Mouse (Mus musculus) layer of hippocampus, postnatal 36 days (tissue): ENCODE results near the gene Trpm3. TPM values are rescaled to one million over a fixed set of nuclear protein-coding genes. Genes with fewer than 3 reads are reported as not detected.
A peak's percentile ranks its signal among the peaks of the same experiment; 100 is the strongest.

Experiments
- DNase-seq, 2 experiments: peaks; one replicate each; pipeline ENCODE4 v3.0.0; 2022
- total RNA-seq, 2 experiments: library from RNA; stranded (reverse); gene quantifications; 2 replicates each; pipeline ENCODE4 v1.2.3; 2021

The Trpm3 gene
- total RNA-seq, 2 experiments from 2014 or later: 56.8 to 71.5 TPM

DNA sequence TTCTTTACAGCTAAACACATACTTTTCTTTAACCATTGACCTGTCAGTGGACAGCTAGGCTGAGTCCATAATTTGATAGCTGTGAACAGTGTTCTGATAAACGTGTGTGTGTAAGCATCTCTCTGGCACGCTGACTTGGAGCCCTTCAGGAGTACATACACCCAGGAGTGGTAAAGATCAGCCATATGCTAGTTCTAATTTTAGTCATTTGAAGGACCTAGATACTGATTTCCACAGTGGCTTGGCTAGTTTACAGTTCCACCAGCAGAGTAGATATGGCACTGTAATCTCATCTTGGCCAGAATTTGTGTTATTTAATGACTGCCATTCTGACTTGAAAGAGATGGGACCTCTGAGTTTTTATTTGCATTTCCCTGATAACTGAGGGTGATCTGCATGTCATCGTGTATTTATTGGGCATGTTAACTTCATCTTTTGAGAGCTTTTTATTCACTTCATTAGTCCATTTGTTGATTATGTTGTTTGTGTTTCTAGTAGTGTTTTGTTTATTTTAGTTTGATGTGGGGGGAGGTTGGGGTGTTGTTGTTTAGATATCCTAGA lies 499.6 kb downstream of the Trpm3 start:
- no peak for DNase-seq

DNA sequence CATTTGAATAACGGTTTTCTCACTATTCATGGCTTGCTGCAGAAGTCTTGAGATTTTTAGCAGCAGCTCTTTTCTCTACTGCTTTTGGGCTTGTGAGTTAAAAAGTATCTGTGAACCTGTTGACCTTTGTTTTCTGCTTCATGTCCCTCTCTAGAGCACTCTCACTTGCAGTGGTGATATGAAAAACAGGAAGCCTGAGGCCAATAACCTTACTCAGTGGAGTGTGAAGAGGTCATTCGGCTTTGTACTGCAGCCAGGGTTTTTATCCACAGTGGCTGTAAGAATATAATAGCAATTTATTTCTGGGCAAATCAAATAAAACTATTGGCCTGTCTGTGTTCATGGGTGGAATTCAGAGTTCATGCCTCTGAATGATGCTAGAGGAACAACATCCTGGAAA lies 503.3 kb downstream of the Trpm3 start:
- no peak for DNase-seq

DNA sequence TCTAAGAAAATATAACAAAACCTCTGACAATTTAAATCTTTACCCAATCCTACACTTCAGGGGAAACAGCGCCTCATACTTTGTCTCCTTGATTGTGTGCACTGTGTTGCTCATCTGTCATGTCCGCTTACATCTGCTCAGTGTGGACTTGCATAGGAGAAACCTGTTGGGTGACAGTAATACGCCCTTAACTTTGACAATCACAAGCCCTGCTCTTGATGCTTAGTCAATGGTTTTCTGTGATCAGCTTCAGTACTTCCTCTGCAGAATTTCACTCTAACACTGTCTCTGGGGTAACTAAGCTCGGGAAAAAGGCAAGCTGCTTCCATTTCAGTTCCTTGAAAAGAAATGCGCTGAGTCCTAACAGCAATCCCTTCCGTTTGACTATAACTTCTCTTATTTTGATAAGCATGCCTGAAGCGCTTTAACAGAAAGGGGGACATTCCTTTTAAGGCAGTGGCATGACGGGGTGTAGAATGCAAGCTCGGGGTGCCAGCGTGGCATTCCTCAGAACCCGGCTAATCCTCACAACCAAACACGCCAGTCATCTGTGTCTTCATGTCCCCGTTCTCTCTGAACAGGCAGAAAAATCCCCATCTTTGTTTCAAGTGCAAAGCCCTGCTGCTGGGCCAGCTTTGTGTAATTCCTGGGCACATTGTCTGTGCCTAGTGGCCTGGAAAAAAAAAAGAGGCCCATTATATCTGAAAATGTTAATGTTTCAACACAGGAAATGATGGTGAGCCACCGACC lies 517.8 kb downstream of the Trpm3 start:
- DNase-seq: peak; percentile 15 to 16

DNA sequence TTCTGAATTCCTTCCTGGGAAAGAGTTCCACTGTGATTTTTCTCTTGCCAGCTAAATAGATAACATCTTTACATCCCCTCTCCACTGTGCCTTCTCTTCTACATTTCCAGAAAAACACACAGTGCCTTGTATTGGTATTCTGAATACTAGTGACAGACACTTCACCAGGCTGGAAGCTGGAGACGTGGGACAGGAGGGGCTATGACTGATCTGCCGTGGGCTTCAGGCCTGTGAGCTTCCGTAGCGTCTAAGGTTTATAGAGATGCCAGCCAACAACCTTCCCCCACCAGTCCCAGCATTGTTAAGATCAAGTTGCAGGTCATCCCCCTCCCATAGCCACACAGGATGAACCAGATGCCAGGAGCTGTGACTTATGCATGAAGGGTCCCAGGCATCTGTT lies 518.4 kb downstream of the Trpm3 start:
- DNase-seq: no peak

DNA sequence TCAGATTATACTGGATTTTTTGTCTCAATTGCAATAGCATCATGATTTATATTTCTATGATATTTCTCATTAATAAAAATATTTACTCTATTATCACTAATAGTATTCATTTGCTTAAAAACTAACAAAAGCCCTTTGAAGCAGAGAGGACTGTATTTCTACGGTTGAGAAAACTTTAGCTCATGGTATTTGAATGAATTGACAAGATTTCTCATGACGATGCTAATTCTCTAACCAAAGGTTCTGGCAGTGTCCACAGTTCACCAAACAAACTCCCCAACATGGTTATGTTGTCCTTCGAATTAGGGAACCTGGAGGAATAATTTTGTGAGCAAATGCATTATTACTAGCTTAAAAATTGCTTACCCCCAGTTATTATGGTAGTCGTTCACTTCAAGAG lies 526.6 kb downstream of the Trpm3 start:
- no peak for DNase-seq

DNA sequence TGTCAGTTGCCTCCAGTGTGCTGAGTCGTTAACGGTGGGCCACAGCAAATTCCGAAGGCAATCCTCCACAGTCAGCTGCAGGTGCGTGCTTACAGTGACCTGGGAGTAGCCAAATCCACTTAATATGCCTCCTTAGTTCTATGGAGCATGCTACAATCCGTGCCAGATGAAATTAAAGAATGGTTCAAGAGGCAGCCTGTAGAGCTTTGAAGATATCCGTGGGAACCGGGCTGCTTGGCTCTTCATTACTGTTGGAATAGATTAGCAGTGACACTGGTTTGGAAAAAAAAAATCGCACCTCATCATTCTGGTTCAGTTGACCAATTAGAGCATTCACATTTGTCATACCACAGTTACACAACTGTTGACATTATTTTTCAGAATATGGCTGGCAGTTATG lies 531.4 kb downstream of the Trpm3 start:
- no peak for DNase-seq

DNA sequence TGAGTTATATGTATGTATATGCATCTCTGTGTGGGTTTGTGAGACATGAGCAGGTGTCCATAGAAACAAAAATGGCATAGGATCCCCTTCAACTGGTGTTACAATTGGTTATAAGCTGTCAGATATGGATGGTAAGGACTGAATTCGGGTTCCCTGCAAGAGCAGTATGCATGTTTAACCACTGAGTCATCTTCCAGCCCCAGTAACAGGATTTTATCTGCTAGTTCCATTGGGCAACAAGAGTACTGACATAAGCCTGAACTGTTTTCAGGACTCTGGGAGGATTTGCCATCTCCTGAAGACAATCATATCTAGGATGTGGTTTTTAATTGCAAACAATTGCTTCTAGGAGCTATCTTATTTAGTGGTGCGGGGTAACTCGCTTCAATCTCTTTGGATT lies 534.0 kb downstream of the Trpm3 start:
- DNase-seq: no peak

DNA sequence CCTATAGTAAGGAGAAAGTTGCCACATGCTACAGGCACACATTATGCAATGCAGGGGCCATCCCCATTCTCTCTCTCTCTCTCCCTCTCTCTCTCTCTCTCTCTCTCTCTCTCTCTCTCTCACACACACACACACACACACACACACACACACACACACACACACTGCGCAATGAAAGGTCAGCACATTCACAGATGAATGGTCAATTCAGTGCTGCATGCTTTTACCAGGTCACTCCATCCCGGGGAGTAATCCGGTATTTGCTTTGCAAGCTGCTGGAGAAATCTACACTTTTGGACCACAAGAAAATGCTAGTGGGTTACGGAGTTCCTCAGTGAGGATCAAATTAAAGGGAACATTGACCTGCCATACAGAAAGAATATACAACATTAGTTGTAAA lies 537.4 kb downstream of the Trpm3 start:
- no peak for DNase-seq

DNA sequence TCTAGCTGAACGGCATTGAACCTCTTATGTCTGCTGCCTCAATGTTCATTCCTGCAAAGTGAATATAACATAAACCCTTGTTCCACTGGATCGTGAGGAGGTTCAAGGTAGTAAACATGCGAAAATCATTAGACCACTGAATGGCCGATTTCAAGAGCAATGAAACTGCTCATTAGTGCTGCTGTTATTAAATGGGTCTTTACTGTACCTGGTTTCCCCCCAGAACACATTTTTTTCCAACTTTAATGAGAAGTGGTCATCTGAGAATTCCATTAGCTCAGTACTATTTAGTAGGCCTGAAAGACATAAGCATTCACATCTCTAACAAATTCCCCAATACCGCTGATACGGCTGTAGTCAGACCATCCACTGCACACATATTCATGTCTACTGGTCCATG lies 543.4 kb downstream of the Trpm3 start:
- no peak for DNase-seq

DNA sequence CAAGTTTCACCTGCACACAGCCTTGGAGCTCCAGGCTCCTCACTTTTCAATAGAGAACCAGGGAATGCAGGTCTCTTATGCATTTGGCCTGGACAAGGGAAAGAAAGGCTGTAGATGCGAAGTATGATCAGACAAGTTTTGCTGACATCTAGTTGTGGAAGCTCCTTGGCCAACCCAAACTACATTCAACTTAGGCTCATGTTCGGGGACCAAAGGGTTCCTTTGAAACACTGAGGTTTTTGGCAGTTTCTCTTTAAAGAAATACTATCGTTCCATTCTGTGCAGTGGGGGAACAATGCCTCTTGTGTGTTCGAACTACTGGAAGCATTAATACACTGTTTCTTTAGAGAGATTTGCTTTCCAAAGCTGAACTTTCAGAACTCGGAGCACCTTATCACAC lies 553.1 kb downstream of the Trpm3 start:
- no peak for DNase-seq

DNA sequence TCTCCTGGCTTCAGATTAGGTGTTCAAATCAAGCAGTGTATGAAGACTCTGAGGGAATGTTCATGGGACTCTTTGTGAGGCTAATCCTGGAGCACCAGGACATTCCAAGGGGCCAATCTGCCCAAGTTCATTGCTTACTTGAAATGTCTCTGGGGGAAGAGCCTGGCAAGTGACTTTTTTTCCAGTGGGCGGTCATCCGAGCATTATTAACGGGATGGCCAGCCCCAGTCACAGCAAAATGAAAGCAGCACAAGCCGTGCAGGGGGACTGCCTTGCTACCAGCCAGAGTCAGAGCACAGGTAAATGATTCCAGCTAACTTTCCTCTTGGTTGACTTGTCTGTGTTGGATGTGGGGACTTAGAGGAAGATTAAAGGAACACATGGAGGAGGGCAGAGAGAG lies 553.7 kb downstream of the Trpm3 start:
- no peak for DNase-seq

DNA sequence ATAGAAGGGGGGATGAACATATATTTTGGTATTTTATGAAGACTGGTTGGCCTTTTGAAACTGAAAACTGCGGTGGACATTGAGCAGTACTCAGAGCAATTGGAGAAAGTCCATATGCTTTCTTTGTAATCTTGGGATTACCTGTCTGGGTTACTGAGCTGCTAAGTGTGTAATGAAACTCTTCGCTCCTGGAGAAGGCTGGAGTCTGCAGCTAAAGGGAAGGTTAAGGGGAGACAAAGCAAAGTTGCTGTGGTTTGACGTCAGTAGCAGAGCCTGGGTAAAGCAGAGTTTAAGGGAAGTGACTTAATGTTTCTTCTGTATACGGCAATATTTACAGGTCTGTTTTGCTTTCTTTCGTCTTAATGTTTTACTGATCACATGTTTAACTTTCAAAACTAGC lies 554.1 kb downstream of the Trpm3 start:
- no peak for DNase-seq

DNA sequence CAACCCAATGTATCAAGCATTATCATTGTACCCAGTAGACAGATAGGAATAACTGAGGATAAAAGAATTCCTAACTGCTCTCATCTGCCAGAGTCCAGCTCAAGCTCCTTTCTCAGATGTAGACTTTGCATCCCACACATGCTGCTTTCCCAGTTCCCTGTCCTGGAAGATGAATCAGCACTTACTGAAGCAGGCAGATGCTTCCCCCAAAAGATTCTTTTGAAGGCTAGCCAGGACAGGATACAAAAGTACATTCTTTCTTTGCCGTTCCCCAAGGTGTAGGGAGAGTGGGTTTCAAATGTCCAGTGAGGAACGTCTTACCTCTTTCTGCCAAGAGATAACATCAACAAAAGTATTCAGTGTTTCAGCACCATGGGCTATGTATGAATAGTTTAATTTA lies 556.6 kb downstream of the Trpm3 start:
- no peak for DNase-seq

DNA sequence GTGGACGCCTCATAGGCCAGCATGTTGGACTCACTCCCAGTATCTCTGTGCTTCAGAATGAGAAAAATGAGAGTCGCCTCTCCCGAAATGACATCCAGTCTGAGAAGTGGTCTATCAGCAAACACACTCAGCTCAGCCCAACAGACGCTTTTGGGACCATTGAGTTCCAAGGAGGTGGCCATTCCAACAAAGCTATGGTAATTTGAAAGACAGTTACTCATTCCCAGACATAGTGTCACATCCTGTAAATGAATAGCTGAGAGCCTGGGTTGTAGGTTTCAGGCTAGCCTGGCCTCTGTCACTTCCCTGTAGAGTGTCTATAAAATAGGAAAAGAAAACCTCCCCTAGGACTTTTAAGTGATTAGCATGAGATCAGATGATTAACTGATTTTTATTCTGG lies 559.9 kb downstream of the Trpm3 start:
- no peak for DNase-seq

DNA sequence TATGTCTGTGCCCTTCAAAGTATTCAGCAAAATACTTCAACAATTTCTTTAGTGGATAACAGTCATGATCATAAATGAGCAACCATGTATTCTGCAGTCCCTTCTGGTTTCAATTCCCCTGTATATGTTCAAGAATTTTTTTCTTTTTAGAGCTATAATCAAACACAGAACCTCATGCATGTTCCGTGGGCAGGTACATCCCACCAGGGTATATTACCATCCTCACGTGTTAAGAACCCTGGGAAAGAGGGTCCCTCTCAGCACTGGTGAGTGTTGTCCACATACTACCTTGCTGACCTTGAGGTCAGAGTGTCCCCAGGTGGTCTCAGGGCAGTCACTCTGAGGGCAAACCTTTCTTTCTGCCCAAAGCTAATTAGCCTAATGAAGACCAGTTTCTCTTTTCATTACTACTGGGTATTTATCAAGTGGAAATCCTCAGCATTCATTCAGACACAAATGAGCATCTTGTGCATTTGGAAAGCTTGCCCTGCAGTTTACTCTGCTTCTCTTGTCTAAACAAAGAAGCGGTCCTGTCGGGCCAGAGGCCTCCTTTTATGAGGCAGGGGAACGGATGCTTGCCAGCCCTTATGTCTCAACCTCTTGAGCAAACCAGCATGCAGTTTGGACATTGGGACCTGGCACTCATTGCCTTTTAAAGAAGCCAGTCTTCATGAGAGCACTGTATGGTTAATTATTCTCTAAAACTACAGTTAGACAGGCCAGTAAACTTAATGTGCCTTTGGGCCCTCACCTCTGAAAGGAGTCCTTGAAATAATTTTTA lies 562.2 kb downstream of the Trpm3 start:
- no peak for DNase-seq

DNA sequence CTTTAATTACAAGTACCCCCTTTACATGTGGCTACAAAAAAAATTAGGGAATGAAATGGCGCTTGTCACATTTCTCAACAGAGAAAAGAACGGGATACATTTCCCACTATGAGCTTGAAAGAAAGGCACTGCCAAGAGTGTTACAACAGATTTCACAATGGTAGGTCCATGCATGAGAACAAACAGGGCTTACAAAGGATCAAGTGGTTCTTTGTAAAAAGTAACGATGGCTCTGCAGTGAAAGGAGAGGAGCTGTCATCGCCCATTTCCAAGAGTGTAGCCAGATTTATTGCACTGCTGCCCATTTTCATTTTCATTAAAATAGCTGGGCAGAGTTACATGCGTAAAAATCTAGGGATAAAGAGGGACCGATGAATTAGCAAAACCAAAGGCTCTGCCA lies 565.0 kb downstream of the Trpm3 start:
- no peak for DNase-seq

DNA sequence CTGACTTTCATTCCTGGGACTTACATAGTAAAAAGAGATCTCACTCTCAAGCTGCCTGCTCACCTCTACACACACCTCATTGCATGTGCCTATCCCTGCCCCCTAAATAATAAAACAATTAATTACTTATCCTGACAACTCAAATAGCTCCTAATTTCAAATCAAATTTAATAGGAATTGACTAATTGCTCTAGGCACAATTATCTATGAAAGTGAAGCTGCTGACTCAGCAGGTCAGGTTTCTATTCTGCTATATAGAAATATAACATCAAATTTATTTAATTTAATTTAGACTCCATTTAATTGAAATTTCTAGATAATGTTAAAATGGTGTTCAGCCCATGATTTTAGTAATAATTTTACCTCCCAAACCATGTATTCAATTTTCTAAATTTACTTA lies 566.6 kb downstream of the Trpm3 start:
- no peak for DNase-seq

DNA sequence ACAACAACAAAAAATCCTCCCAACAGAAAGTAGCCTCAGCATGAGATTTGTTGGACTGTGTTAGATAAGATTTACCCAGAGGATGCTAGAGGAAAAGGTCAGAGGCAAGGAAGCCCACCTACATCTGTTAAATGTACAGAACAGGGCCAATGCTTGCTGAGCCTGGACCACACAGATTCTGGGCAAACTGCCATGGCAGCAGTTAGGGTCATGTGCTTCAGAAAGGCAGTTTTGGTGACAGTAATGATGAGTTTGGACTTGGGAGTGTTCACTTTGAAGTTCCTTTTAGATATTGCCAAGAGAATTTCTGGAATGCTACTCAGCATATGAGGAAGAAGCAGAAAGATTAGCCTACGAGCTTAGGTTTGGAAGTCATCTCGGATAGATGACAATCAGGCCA lies 580.2 kb downstream of the Trpm3 start:
- no peak for DNase-seq

DNA sequence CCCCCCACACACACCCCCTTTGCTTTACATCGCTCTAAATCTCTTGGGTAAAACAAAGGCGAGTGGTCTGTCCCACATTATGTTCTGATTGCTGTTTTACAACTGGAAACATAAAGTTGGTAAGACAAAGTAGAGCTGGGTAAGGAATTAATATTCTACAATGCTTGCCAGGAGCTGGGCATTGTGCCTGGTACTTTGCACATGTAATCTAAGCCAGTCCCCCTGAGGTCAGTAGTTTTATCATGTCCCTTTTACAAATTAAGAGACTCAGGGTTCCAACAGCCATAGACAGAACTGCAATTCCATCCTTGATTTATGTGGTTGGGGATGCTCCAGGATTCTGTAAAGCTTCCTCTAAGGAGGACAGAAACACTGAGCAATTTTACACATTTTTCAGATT lies 591.0 kb downstream of the Trpm3 start:
- DNase-seq: no peak

DNA sequence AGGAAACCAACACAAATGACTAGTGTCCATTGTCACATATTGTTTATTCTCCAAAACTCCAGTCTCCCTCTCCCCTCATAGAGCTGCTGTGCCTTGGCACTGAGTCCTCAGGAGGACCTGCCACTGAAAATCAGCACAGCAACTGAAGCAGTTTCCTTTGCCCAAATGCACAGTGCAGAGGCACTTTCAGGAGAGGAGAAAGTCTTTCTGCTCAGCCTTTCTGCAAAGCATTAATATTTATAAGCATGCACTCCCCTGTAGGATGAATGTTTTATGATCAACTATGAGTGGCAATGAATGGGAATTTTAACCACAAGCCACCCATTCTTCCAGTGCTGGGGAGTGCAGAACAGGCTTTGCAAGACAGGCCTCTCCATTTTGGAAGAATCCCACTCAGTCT lies 592.1 kb downstream of the Trpm3 start:
- DNase-seq: no peak

DNA sequence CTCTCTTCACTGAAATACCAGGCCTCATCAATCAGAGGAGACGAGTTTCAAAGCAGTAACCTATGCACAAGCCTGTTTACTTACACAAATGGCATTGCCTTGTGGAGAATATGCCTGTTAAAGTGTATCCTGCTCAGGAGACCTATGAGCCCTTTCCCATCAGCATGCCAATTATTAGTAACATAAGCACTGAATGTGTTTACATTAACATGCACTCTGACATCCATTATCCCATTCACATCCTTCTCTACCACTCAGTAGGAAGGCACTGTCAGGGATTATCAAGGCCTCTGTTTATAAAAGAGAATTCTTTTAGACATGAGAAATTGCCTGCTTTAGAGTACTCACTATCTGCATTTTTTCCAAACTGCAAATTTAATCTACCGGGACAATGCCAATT lies 598.0 kb downstream of the Trpm3 start:
- DNase-seq: no peak

DNA sequence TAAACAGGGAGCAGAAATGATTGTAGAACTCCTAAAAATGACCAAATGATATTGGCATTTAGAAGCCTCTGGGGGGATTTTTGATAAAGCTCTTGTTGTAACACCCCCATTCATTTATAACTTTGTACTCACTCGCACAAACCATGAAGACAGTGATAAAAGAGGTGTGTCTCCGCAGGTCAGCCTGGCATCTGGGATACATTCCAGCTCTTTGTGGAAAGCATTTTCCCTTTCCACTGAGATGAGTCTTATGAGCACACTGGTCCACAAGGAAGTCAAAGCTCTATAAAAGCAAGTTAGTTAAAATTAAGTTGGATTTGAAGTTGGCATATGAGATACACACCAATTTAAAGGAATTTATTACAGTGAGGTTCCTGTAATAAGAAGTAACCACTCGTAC lies 600.4 kb downstream of the Trpm3 start:
- no peak for DNase-seq

DNA sequence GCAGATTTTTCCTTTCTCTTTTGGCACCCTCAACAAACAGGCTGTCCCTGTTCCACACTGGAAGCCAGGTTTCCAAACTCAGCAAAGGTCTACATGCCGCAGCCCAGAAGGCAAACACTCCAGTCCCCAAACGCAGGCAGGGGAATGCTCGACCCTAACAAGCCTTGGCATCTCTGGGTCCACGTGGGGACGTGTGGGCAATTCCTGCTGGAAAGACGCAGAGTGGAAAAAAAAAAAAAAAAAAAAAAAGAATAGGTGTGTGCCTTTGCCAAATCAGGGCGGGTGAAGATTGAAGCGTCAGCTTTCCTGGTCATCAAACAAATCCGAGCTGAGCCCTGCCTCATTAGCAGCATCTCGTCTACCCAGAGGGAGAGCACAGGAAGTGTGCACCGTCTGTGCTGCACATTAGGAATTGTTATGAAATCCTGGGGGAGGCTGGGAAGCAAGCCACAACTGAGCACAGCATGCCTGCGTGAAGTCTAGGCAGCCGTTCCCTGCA lies 614.5 kb downstream of the Trpm3 start:
- peak; percentile 73 to 74 for DNase-seq

DNA sequence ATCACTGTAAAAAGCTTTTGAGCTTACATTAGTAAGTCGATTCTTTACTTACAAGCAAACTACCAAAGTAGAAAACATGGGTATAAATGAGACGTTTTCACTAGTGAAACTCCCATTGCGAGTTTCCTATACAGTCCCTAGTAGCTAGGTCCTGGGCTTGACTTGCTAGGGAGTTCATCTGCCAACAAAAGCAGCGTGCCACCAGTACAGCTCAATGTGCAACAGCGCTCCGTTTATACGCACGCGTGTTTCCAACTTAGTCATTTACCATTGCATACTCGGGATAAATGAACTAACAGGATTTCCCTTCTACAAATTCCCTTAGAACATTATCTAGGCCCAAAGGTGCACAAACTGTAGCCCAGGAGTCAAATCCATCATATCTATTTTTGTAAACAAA lies 615.2 kb downstream of the Trpm3 start:
- peak; percentile 22 to 24 for DNase-seq
